Mouse (Mus musculus): ENCODE results near the gene Ctrc. TPM values are rescaled to one million over a fixed set of nuclear protein-coding genes. Genes with fewer than 3 reads are reported as not detected.
"Not testable (repeated sequence)": the region's sequence is repeated elsewhere in the genome, so short reads cannot be mapped to it uniquely, and the experiment has no call there.

Gene Ctrc
- polyA plus RNA-seq, 1 experiment from 2014 or later, result not detected

- Histone ChIP-seq H3K27me3 (no peaks in the 10 kb centered on the region), H3K9ac (replicated peaks) (no peak overlapping the region), H3K36me3 (peaks cover 93% of the 10 kb centered on the region), H3K27ac (replicated peaks) (no peak overlapping the region), H3K9me3 (no peaks in the 10 kb centered on the region), H3K4me2 (replicated peaks) (no peak overlapping the region), H3K4me1 (no peaks in the 10 kb centered on the region), H3K4me3 (no peak overlapping the region)
- WGBS, result 91% methylated on average over 8 of the region's 8 CpGs
- ATAC-seq (ENCODE audit: low FRiP score, low read depth), result no peak
Observed at GRCm38 (mm10) chr4:141779828-141780227, 66.3 kb downstream of the Ctrc start.

GRCm38 (mm10) chr4:141773019-141773418 lies 73.1 kb downstream of the Ctrc start:
- not testable (repeated sequence) for H3K9me3 ChIP-seq; H3K4me2 ChIP-seq (replicated peaks); H3K27ac ChIP-seq (replicated peaks); H3K9ac ChIP-seq (replicated peaks); H3K4me3 ChIP-seq; H3K27me3 ChIP-seq; H3K4me1 ChIP-seq; ATAC-seq (ENCODE audit: low FRiP score, low read depth)
- H3K36me3 ChIP-seq, result peaks cover 87% of the 10 kb centered on the region
- 85% methylated on average over 4 of the region's 4 CpGs for WGBS

GRCm38 (mm10) chr4:141771823-141772222 lies 74.3 kb downstream of the Ctrc start:
- WGBS, result 96% methylated on average over 8 of the region's 8 CpGs
- Histone ChIP-seq H3K4me1 (no peaks in the 10 kb centered on the region), H3K36me3 (peaks cover 90% of the 10 kb centered on the region), H3K4me3 (no peak overlapping the region), H3K9ac (replicated peaks) (no peak overlapping the region), H3K27me3 (no peaks in the 10 kb centered on the region), H3K9me3 (no peaks in the 10 kb centered on the region), H3K27ac (replicated peaks) (no peak overlapping the region), H3K4me2 (replicated peaks) (no peak overlapping the region)
- ATAC-seq (ENCODE audit: low FRiP score, low read depth), result no peak

GRCm38 (mm10) chr4:141769501-141770160 lies 76.5 kb downstream of the Ctrc start:
- H3K27me3 ChIP-seq, result no peaks in the 10 kb centered on the region
- WGBS, result 93% methylated on average over 8 of the region's 8 CpGs
- H3K36me3 ChIP-seq, result peaks cover 88% of the 10 kb centered on the region
- no peaks in the 10 kb centered on the region for H3K4me1 ChIP-seq
- H3K9ac ChIP-seq (replicated peaks), result no peak overlapping the region
- H3K4me2 ChIP-seq (replicated peaks), result no peak overlapping the region
- ATAC-seq (ENCODE audit: low FRiP score, low read depth), result no peak
- no peak overlapping the region for H3K27ac ChIP-seq (replicated peaks)
- H3K4me3 ChIP-seq, result no peak overlapping the region
- H3K9me3 ChIP-seq, result no peaks in the 10 kb centered on the region

GRCm38 (mm10) chr4:141767353-141768036 lies 78.7 kb downstream of the Ctrc start:
- 75% methylated on average over 19 of the region's 19 CpGs for WGBS
- Histone ChIP-seq H3K36me3 (peaks cover 88% of the 10 kb centered on the region), H3K27ac (replicated peaks) (0 out of 2 replicates have a peak overlapping the region, but pooled peaks have one; percentile 15)

GRCm38 (mm10) chr4:141766668-141767352 lies 79.3 kb downstream of the Ctrc start:
- H3K27ac ChIP-seq (replicated peaks), result peak overlapping the region; percentile 17; the same call in 1 of the 2 replicates
- H3K9ac ChIP-seq (replicated peaks), result no peak overlapping the region
- H3K4me2 ChIP-seq (replicated peaks), result no peak overlapping the region
- peaks cover 92% of the 10 kb centered on the region for H3K36me3 ChIP-seq
- no peak overlapping the region for H3K4me3 ChIP-seq
- WGBS, result 83% methylated on average over 19 of the region's 19 CpGs
- ATAC-seq (ENCODE audit: low FRiP score, low read depth), result no peak
- H3K27me3 ChIP-seq, result no peaks in the 10 kb centered on the region
- H3K4me1 ChIP-seq, result no peaks in the 10 kb centered on the region
- no peaks in the 10 kb centered on the region for H3K9me3 ChIP-seq

More at GRCm38 (mm10) chr4:141767353-141768036, 78.7 kb downstream of the Ctrc start:
- ATAC-seq (ENCODE audit: low FRiP score, low read depth), result no peak
- Histone ChIP-seq H3K4me1 (no peaks in the 10 kb centered on the region), H3K4me3 (no peak overlapping the region), H3K9ac (replicated peaks) (no peak overlapping the region), H3K4me2 (replicated peaks) (no peak overlapping the region), H3K9me3 (no peaks in the 10 kb centered on the region), H3K27me3 (no peaks in the 10 kb centered on the region)

- Histone ChIP-seq H3K4me2 (replicated peaks) (no peak overlapping the region), H3K27me3 (no peaks in the 10 kb centered on the region), H3K9me3 (no peaks in the 10 kb centered on the region), H3K27ac (replicated peaks) (peak overlapping the region; percentile 17; the same call in 1 of the 2 replicates), H3K36me3 (peaks cover 95% of the 10 kb centered on the region), H3K4me3 (no peak overlapping the region), H3K9ac (replicated peaks) (no peak overlapping the region), H3K4me1 (no peaks in the 10 kb centered on the region)
- ATAC-seq (ENCODE audit: low FRiP score, low read depth), result no peak
- WGBS, result 88% methylated on average over 8 of the region's 8 CpGs
Observed at GRCm38 (mm10) chr4:141766316-141766667, 79.9 kb downstream of the Ctrc start.

- Histone ChIP-seq H3K36me3 (peaks cover 87% of the 10 kb centered on the region), H3K9ac (replicated peaks) (no peak overlapping the region), H3K4me2 (replicated peaks) (no peak overlapping the region), H3K27ac (replicated peaks) (no peak overlapping the region), H3K4me1 (no peaks in the 10 kb centered on the region), H3K9me3 (no peaks in the 10 kb centered on the region), H3K27me3 (no peaks in the 10 kb centered on the region), H3K4me3 (no peak overlapping the region)
- no peak for ATAC-seq (ENCODE audit: low FRiP score, low read depth)
- 97% methylated on average over 3 of the region's 3 CpGs for WGBS
Observed at GRCm38 (mm10) chr4:141765008-141765407, 81.2 kb downstream of the Ctrc start.

Other genes with a start within 250 kb of the Ctrc start
- gene Fblim1, start 240.3 kb downstream of the Ctrc start, polyA plus RNA-seq (2016; fragmentation: Nextera tagmentation; extraction: Ambion mirVana), result 22.2 and 28.7 TPM in 2 replicates
- 0.26 and 0.41 TPM in 2 replicates for gene Tmem82, start 227.7 kb downstream of the Ctrc start, polyA plus RNA-seq (2016; fragmentation: Nextera tagmentation; extraction: Ambion mirVana)
- gene Slc25a34, start 222.5 kb downstream of the Ctrc start, polyA plus RNA-seq (2016; fragmentation: Nextera tagmentation; extraction: Ambion mirVana), result 0.06 TPM in 1 of 2 replicates, not detected in the other
- 6.1 and 7.6 TPM in 2 replicates for gene Plekhm2, start 181.5 kb downstream of the Ctrc start, polyA plus RNA-seq (2016; fragmentation: Nextera tagmentation; extraction: Ambion mirVana)
- not detected in 2 replicates for gene Rsc1a1, start 160.8 kb downstream of the Ctrc start, polyA plus RNA-seq (2016; fragmentation: Nextera tagmentation; extraction: Ambion mirVana)
- gene Ddi2, start 122.9 kb downstream of the Ctrc start, polyA plus RNA-seq (2016; fragmentation: Nextera tagmentation; extraction: Ambion mirVana), result 25.7 and 28.4 TPM in 2 replicates
- not detected in 2 replicates for gene Agmat, start 99.7 kb downstream of the Ctrc start, polyA plus RNA-seq (2016; fragmentation: Nextera tagmentation; extraction: Ambion mirVana)
- gene Dnajc16, start 55.4 kb downstream of the Ctrc start, polyA plus RNA-seq (2016; fragmentation: Nextera tagmentation; extraction: Ambion mirVana), result 6.7 and 6.8 TPM in 2 replicates
- 24.9 and 27.0 TPM in 2 replicates for gene Casp9, start 52.7 kb downstream of the Ctrc start, polyA plus RNA-seq (2016; fragmentation: Nextera tagmentation; extraction: Ambion mirVana)
- not detected in 2 replicates for gene Cela2a, start 20.2 kb downstream of the Ctrc start, polyA plus RNA-seq (2016; fragmentation: Nextera tagmentation; extraction: Ambion mirVana)
- 96.8 and 112 TPM in 2 replicates for gene Efhd2, start 28.6 kb upstream of the Ctrc start, polyA plus RNA-seq (2016; fragmentation: Nextera tagmentation; extraction: Ambion mirVana)
- gene Fhad1, start 168.7 kb upstream of the Ctrc start, polyA plus RNA-seq (2016; fragmentation: Nextera tagmentation; extraction: Ambion mirVana), result 1.9 and 2.7 TPM in 2 replicates
- gene Tmem51, start 237.9 kb upstream of the Ctrc start, polyA plus RNA-seq (2016; fragmentation: Nextera tagmentation; extraction: Ambion mirVana), result 7.7 and 10.9 TPM in 2 replicates